In genomic region chr16:95798582-95798981, GRCm38 (mm10) we compare ENCODE assay signal across 13 mouse cellular contexts.
DNase-seq lines count a peak whose midpoint lies in the region; ATAC-seq and TF ChIP-seq lines count a peak whose summit lies in the region.
"Had no signal": no experiment of that assay in that cellular context is flagged by ENCODE, and none has a peak within 500 bp of the region (broad histone marks: within the 10 kb centered on the region; RNA-seq: fewer than 3 reads in every experiment).

No protein-coding gene starts in this region.

- DNase-seq in layer of hippocampus, adult 9-11 months: peak; percentile 52
- DNase-seq in layer of hippocampus, adult 9-10 months (ENCODE audit: low spot score): no peak
- DNase-seq in G1E (ENCODE audit: low spot score): no peak
- no peak for DNase-seq in gastrocnemius, postnatal 14 days
- no peak for DNase-seq in liver
- DNase-seq: cerebellum, adult 9-10 months; lung, embryonic 14.5 days had no signal

- 46% methylated on average over 9 of the region's 9 CpGs for WGBS in neural tube, embryonic 15.5 days

- no peaks in the 10 kb centered on the region for H3K9me3 ChIP-seq in G1E (replicated peaks)
- no peaks in the 10 kb centered on the region for H3K9me3 ChIP-seq in neural tube, embryonic 15.5 days (replicated peaks)
- H3K9me3 ChIP-seq: forebrain, embryonic 13.5 days; midbrain, embryonic 12.5 days had no signal

- peaks cover 28% of the 10 kb centered on the region for H3K27me3 ChIP-seq in G1E (ENCODE audit: insufficient read depth, low read length)
- H3K27me3 ChIP-seq in neural tube, embryonic 15.5 days (replicated peaks): no peaks in the 10 kb centered on the region
- H3K27me3 ChIP-seq: forebrain, embryonic 13.5 days; limb, embryonic 12.5 days; midbrain, embryonic 12.5 days had no signal

- ATAC-seq in G1E (ENCODE audit: extremely low read depth, insufficient number of reproducible peaks, low FRiP score, poor library complexity, severe bottlenecking): peak; percentile 45
- 0 out of 2 replicates have a peak, but pooled peaks have one; percentile 8 for ATAC-seq in common myeloid progenitor, adult 5-6 weeks (replicated peaks; ENCODE audit: low read depth, poor library complexity, severe bottlenecking)
- ATAC-seq in neural tube, embryonic 15.5 days (ENCODE audit: low FRiP score): peak; percentile 54; the same call in 1 of the 2 replicates
- ATAC-seq: forebrain, embryonic 13.5 days; intestine, postnatal 0 days had no signal

- H3K9ac ChIP-seq in neural tube, embryonic 15.5 days (replicated peaks): no peak overlapping the region
- H3K9ac ChIP-seq: forebrain, embryonic 13.5 days; limb, embryonic 12.5 days; lung, embryonic 14.5 days; midbrain, embryonic 12.5 days had no signal

- H3K4me2 ChIP-seq in neural tube, embryonic 15.5 days: no peak overlapping the region
- H3K4me2 ChIP-seq: forebrain, embryonic 13.5 days; limb, embryonic 12.5 days; lung, embryonic 14.5 days; midbrain, embryonic 12.5 days had no signal

- intact Hi-C loops in gastrocnemius, postnatal 14 days (cut with DNase I; ENCODE audit: low total_unique reads): no loop called here

- H3K4me1 ChIP-seq in G1E (ENCODE audit: insufficient read depth, low read depth, low read length): peaks cover 4% of the 10 kb centered on the region; the same call in 1 of the 2 replicates
- peaks cover 25% of the 10 kb centered on the region for H3K4me1 ChIP-seq in neural tube, embryonic 15.5 days
- H3K4me1 ChIP-seq: forebrain, embryonic 13.5 days had no signal

- no peak overlapping the region for H3K27ac ChIP-seq in neural tube, embryonic 15.5 days (replicated peaks)
- H3K27ac ChIP-seq: forebrain, embryonic 13.5 days; limb, embryonic 12.5 days; midbrain, embryonic 12.5 days had no signal

- no peak overlapping the region for H3K4me3 ChIP-seq in G1E (ENCODE audit: low read depth, low read length)
- H3K4me3 ChIP-seq in neural tube, embryonic 15.5 days (replicated peaks): no peak overlapping the region
- H3K4me3 ChIP-seq: forebrain, embryonic 13.5 days; limb, embryonic 12.5 days; midbrain, embryonic 12.5 days had no signal

- TF ChIP-seq CTCF in G1E (IDR thresholded peaks at IDR 0.05; ENCODE audit: low read depth, low read length): no peak

- no peaks in the 10 kb centered on the region for H3K36me3 ChIP-seq in G1E (replicated peaks)
- H3K36me3 ChIP-seq in neural tube, embryonic 15.5 days: no peaks in the 10 kb centered on the region
- H3K36me3 ChIP-seq: limb, embryonic 12.5 days; midbrain, embryonic 12.5 days had no signal
